Mouse (Mus musculus) olfactory bulb, adult 2 months (tissue): ENCODE measurements at regions not wholly inside any gene's neighbourhood (a gene's known extent, or its start where the extent isn't known, plus 50 kb on each side); places are given as distances from the start of the nearest gene placed in this dataset.
"Not testable (repeated sequence)": the region's sequence is repeated elsewhere in the genome, so short reads cannot be mapped to it uniquely, and the experiment has no call there.

Experiments used
- H3K27ac ChIP-seq: fragments of 200-500 bp; 2 replicates; pipeline ENCODE4 v1.5.1; 2012; ENCODE audit warnings: low read depth, low read length; ENCODE audit not compliant: insufficient read depth
- H3K4me1 ChIP-seq: fragments of 200-500 bp; 2 replicates; pipeline ENCODE4 v1.6.1; 2012; ENCODE audit warnings: low read length; ENCODE audit not compliant: control insufficient read depth, insufficient read depth
- H3K4me3 ChIP-seq: fragments of 200-500 bp; 2 replicates; pipeline ENCODE4 v1.5.1; 2012; ENCODE audit warnings: mild to moderate bottlenecking, low read depth, low read length, moderate library complexity; ENCODE audit not compliant: insufficient read depth
- CTCF ChIP-seq: fragments of 200-500 bp; IDR thresholded peaks from 2 replicates; pipeline ENCODE4 v1.5.1; 2012; ENCODE audit warnings: low read depth, mild to moderate bottlenecking, low read length, moderate library complexity; ENCODE audit not compliant: insufficient read depth
- POLR2A ChIP-seq: fragments of 200-500 bp; IDR thresholded peaks from 2 replicates; pipeline ENCODE4 v1.6.1; 2012; ENCODE audit warnings: mild to moderate bottlenecking, low read depth, low read length, moderate library complexity; ENCODE audit not compliant: insufficient read depth
- WGBS: fragments of 180-500 bp; shearing (Covaris S2); methylation state at CpG from one replicate; pipeline ENCODE4 v1.1.7; 2018; 5-methylcytosine and 5-hydroxymethylcytosine counted together

DNA sequence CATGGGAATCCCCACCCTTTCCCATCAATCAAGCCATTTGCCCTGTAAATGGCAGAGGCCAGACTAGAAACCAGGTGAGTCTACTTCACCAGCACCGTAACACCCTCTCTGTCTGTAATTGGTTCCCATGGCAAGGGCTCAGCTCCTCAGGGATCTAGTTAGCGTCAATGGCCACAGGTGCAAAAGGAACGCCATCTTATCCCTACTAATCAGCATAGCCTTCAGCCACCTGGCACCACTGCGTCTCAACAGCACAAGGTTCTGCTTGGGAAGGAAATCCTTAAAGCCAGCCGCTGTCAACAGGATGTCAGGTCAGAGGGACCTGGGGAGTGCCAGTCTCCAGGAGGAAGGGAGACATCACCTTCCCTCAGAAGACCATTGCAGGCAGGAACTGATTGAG lies 77.2 kb upstream of the Galnt18 start:
- no peak for TF ChIP-seq POLR2A
- TF ChIP-seq CTCF: no peak
- peaks cover 8% of the 10 kb centered on the region for H3K4me1 ChIP-seq
- no peak overlapping the region for H3K27ac ChIP-seq
- 86% methylated on average over 5 of the region's 5 CpGs for WGBS
- H3K4me3 ChIP-seq: no peak overlapping the region

GRCm38 (mm10) chr7:111855309-111855708 lies 75.5 kb upstream of the Galnt18 start:
- TF ChIP-seq CTCF: no peak
- no peak for TF ChIP-seq POLR2A
- 78% methylated on average over 3 of the region's 3 CpGs for WGBS
- H3K4me1 ChIP-seq: peaks cover 5% of the 10 kb centered on the region
- H3K4me3 ChIP-seq: no peak overlapping the region
- H3K27ac ChIP-seq: no peak overlapping the region

DNA sequence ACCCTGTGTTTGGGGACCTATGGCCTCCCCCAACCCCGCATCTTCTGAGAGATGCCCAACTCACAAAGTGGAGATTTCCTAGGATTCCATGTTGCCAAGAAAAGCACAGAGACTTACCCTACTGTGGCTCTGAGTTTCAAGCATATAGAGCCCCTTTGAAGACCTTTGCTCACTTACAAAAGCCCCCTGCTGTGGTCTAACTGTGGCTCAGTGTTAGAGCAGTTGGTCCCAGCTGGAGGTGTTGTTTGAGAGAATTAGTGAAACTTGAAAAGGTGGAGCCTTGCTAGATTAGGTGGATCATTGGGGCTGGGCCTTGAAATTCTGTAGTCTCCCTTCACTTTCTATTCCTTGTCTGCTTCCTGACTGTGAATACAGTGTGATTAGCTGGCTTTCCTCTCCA lies 66.6 kb upstream of the Galnt18 start:
- Histone ChIP-seq H3K27ac (no peak overlapping the region), H3K4me3 (no peak overlapping the region), H3K4me1 (no peaks in the 10 kb centered on the region)
- 71% methylated on average over 1 of the region's 1 CpGs for WGBS
- TF ChIP-seq CTCF: no peak
- no peak for TF ChIP-seq POLR2A

- no peak overlapping the region for H3K4me3 ChIP-seq
- H3K4me1 ChIP-seq: peaks cover 10% of the 10 kb centered on the region
- H3K27ac ChIP-seq: no peak overlapping the region
- TF ChIP-seq POLR2A: no peak
- no peak for TF ChIP-seq CTCF
- WGBS: 93% methylated on average over 4 of the region's 4 CpGs
Measured at GRCm38 (mm10) chr7:111843715-111844114, 63.9 kb upstream of the Galnt18 start.

DNA sequence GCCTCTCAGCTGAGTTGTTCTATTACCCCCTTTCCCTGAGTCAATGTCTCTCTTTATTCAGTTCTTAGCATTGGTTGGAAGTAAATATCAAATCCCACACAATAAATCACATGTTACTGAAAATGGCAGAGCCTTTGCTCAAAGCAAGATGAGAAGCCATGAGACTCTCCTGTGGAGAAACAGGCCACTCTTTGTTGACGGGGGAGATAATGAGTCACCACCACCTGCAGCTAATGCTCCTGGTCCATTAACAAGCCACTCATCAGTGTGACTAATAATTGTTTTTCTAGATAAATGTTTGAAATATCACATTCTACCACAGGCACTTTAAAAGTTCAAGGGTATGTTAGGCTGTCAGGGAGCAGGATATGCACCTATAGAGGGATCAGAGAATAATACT lies 61.0 kb upstream of the Galnt18 start:
- 33% methylated on average over 1 of the region's 1 CpGs for WGBS
- Histone ChIP-seq H3K4me3 (no peak overlapping the region), H3K4me1 (peaks cover 10% of the 10 kb centered on the region), H3K27ac (peak overlapping the region; percentile 93)
- TF ChIP-seq POLR2A: no peak
- no peak for TF ChIP-seq CTCF

DNA sequence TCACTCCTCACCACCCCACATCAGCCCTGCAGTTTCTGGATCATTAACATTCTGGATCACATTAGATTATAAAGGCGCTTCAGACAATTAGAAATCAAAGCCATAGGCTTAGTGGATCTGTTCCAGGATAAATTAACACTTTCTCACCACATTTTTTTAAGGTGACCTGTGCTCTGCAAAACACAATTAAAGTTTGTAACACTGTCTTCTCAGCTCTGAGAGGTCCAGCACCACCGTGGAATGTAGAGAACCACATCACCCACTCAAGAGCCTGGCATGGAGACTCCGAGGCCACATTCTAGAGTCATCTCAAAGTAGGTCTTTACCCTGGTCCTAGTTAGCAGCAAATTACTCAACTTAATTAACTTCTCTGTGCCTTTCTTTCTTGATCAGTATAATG lies 58.4 kb upstream of the Galnt18 start:
- H3K4me1 ChIP-seq: peaks cover 10% of the 10 kb centered on the region
- TF ChIP-seq CTCF (no peak), POLR2A (no peak)
- no peak overlapping the region for H3K4me3 ChIP-seq
- H3K27ac ChIP-seq: no peak overlapping the region
- whole genome bisulfite sequencing: 77% methylated on average over 3 of the region's 3 CpGs

DNA sequence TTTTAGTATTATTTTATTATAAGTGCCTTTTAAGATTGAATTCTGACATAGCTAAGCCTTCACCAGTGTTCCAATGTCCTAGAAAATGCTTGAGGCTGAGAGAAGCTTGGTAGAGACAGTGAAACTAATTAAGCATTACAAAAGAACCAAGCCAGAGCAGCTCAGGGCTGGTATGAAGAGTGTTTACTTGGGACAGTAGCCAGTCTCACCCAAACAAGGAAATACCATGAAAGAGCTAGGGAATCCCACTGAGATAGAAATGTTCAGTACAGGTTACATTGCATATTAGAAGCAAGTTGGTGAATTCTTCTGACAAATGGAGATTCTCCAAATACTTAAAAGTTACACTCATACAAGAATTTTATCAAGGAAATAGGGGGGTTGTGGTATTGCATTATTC lies 54.6 kb upstream of the Galnt18 start:
- H3K27ac ChIP-seq, H3K4me1 ChIP-seq, H3K4me3 ChIP-seq: not testable (repeated sequence)

GRCm38 (mm10) chr7:111829931-111830330 lies 50.2 kb upstream of the Galnt18 start:
- TF ChIP-seq POLR2A (no peak), CTCF (no peak)
- WGBS: 94% methylated on average over 1 of the region's 1 CpGs
- H3K4me1 ChIP-seq: peaks cover 2% of the 10 kb centered on the region; the same call in 1 of the 2 replicates
- no peak overlapping the region for H3K4me3 ChIP-seq
- no peak overlapping the region for H3K27ac ChIP-seq
